Mouse (Mus musculus): ENCODE results near the gene Rexo4. TPM values are rescaled to one million over a fixed set of nuclear protein-coding genes. Genes with fewer than 3 reads are reported as not detected.

The Rexo4 gene
- polyA plus RNA-seq, 1 experiment from 2014 or later, result 43.0 TPM

- Histone ChIP-seq H3K27ac (no peak overlapping the region), H3K9ac (no peak overlapping the region), H3K4me1 (peaks cover 38% of the 10 kb centered on the region), H3K4me2 (no peak overlapping the region), H3K27me3 (no peaks in the 10 kb centered on the region), H3K36me3 (peaks cover 34% of the 10 kb centered on the region), H3K4me3 (no peak overlapping the region), H3K9me3 (no peaks in the 10 kb centered on the region)
- ATAC-seq (ENCODE audit: borderline replicate concordance, extremely low read depth, low FRiP score, low TSS enrichment), result no peak
- 89% methylated on average over 3 of the region's 3 CpGs for WGBS
Measured at GRCm38 (mm10) chr2:26906431-26906830, 57.8 kb downstream of the Rexo4 start.

GRCm38 (mm10) chr2:26905936-26906335 lies 58.2 kb downstream of the Rexo4 start:
- no peak overlapping the region for H3K4me3 ChIP-seq
- peaks cover 43% of the 10 kb centered on the region for H3K4me1 ChIP-seq
- H3K36me3 ChIP-seq, result peaks cover 34% of the 10 kb centered on the region
- H3K9me3 ChIP-seq, result no peaks in the 10 kb centered on the region
- no peak for ATAC-seq (ENCODE audit: borderline replicate concordance, extremely low read depth, low FRiP score, low TSS enrichment)
- WGBS, result 87% methylated on average over 2 of the region's 2 CpGs
- H3K9ac ChIP-seq, result no peak overlapping the region
- no peak overlapping the region for H3K27ac ChIP-seq
- H3K4me2 ChIP-seq, result no peak overlapping the region
- H3K27me3 ChIP-seq, result no peaks in the 10 kb centered on the region

Other genes with a start within 250 kb of the Rexo4 start
- not detected in 2 replicates for gene Abo, start 99.4 kb downstream of the Rexo4 start, polyA plus RNA-seq (2015; fragmentation: Nextera tagmentation; extraction: Ambion mirVana)
- 26.2 and 27.3 TPM in 2 replicates for gene Surf6, start 61.5 kb downstream of the Rexo4 start, polyA plus RNA-seq (2015; fragmentation: Nextera tagmentation; extraction: Ambion mirVana)
- gene Med22, start 53.7 kb downstream of the Rexo4 start, polyA plus RNA-seq (2015; fragmentation: Nextera tagmentation; extraction: Ambion mirVana), result 52.0 and 53.7 TPM in 2 replicates
- 614 and 640 TPM in 2 replicates for gene Rpl7a, start 53.6 kb downstream of the Rexo4 start, polyA plus RNA-seq (2015; fragmentation: Nextera tagmentation; extraction: Ambion mirVana)
- 37.6 and 38.3 TPM in 2 replicates for gene Surf2, start 48.0 kb downstream of the Rexo4 start, polyA plus RNA-seq (2015; fragmentation: Nextera tagmentation; extraction: Ambion mirVana)
- gene Surf1, start 47.9 kb downstream of the Rexo4 start, polyA plus RNA-seq (2015; fragmentation: Nextera tagmentation; extraction: Ambion mirVana), result 52.4 and 56.8 TPM in 2 replicates
- gene Surf4, start 30.5 kb downstream of the Rexo4 start, polyA plus RNA-seq (2015; fragmentation: Nextera tagmentation; extraction: Ambion mirVana), result 222 and 225 TPM in 2 replicates
- 0.31 TPM in 1 of 2 replicates, not detected in the other for gene Stkld1, start 30.3 kb downstream of the Rexo4 start, polyA plus RNA-seq (2015; fragmentation: Nextera tagmentation; extraction: Ambion mirVana)
- gene Adamts13, start 9.0 kb upstream of the Rexo4 start, polyA plus RNA-seq (2015; fragmentation: Nextera tagmentation; extraction: Ambion mirVana), result 0.09 TPM in 1 of 2 replicates, not detected in the other
- gene Cacfd1, start 45.5 kb upstream of the Rexo4 start, polyA plus RNA-seq (2015; fragmentation: Nextera tagmentation; extraction: Ambion mirVana), result 59.0 and 60.9 TPM in 2 replicates
- gene Slc2a6, start 63.6 kb upstream of the Rexo4 start, polyA plus RNA-seq (2015; fragmentation: Nextera tagmentation; extraction: Ambion mirVana), result 0.48 and 0.77 TPM in 2 replicates
- gene Mymk, start 107.8 kb upstream of the Rexo4 start, polyA plus RNA-seq (2015; fragmentation: Nextera tagmentation; extraction: Ambion mirVana), result 0.49 and 0.76 TPM in 2 replicates
- gene Adamtsl2, start 115.0 kb upstream of the Rexo4 start, polyA plus RNA-seq (2015; fragmentation: Nextera tagmentation; extraction: Ambion mirVana), result 20.5 and 27.4 TPM in 2 replicates
- 0.69 and 0.70 TPM in 2 replicates for gene Fam163b, start 178.1 kb upstream of the Rexo4 start, polyA plus RNA-seq (2015; fragmentation: Nextera tagmentation; extraction: Ambion mirVana)
- gene Dbh, start 200.8 kb upstream of the Rexo4 start, polyA plus RNA-seq (2015; fragmentation: Nextera tagmentation; extraction: Ambion mirVana), result 0.34 and 2.4 TPM in 2 replicates

Data from lung, embryonic 15.5 days (tissue).